ENCODE assay signal across 17 mouse cellular contexts in genomic region chr12:106034761-106035160, GRCm38 (mm10). TPM values are rescaled to one million over a fixed set of nuclear protein-coding genes. Genes with fewer than 3 reads are reported as not detected.
DNase-seq lines count a peak whose midpoint lies in the region; ATAC-seq lines count a peak whose summit lies in the region.
"Had no signal": no experiment of that assay in that cellular context is flagged by ENCODE, and none has a peak within 500 bp of the region (broad histone marks: within the 10 kb centered on the region; RNA-seq: fewer than 3 reads in every experiment).

No protein-coding gene starts in this region.

- DNase-seq in CD4-positive helper T cell, adult 2 months (ENCODE audit: low read depth, low spot score) = peak; percentile 57
- peak; percentile 64 for DNase-seq in CD4-positive, CD25-positive, alpha-beta regulatory T cell, adult 2 months (ENCODE audit: low read depth, low spot score)
- peak; percentile 74 for DNase-seq in naive thymus-derived CD4-positive, alpha-beta T cell, adult 2 months (ENCODE audit: low read depth)
- DNase-seq in gastrocnemius, adult 8-10 months (ENCODE audit: low spot score in 2 of 2) = no peak
- DNase-seq in adrenal gland, postnatal 4 days (ENCODE audit: low spot score in 2 of 2) = no peak
- DNase-seq: adrenal gland, adult 2 months; adrenal gland, postnatal 25 days; cerebellum, adult 11 months; cerebellum, adult 8-10 months; cerebellum, postnatal 14 days; embryo, embryonic 11 days; gastrocnemius, adult 2 months; gastrocnemius, postnatal 36 days; heart, adult 11 months; heart, postnatal 36 days had no signal

- peak; percentile 31 for ATAC-seq in activated CD4-positive, CD25-positive, alpha-beta regulatory T cell, adult 4 months
- ATAC-seq: forebrain, embryonic 14.5 days had no signal

RNA-seq across cellular contexts. Expression of gene Vrk1, which starts 24.7 kb away (rescaled TPM):
- 100 to 1,000 TPM; 161 to 189 TPM for polyA plus RNA-seq in activated CD4-positive, CD25-positive, alpha-beta regulatory T cell, adult 4 months (2017; shearing (Covaris generic))
- total RNA-seq in gastrocnemius, adult 8-10 months (2022) = 1 to 10 TPM; 3.4 to 4.4 (median 3.8) TPM
- 10 to 100 TPM; 33.5 to 37.9 TPM for total RNA-seq in adrenal gland, postnatal 4 days (2021)

Comparison
In these comparisons a context has a peak if more than half of its experiments do, and no peak if none do; other contexts are left out.
1. DNase-seq: peak in CD4-positive helper T cell, adult 2 months (single experiment), CD4-positive, CD25-positive, alpha-beta regulatory T cell, adult 2 months (single experiment) and naive thymus-derived CD4-positive, alpha-beta T cell, adult 2 months (single experiment); none in gastrocnemius, adult 8-10 months (0 of 2) and adrenal gland, postnatal 4 days (0 of 2).
2. RNA of gene Vrk1, which starts 24.7 kb away (total RNA-seq): 33.5 to 37.9 TPM in adrenal gland, postnatal 4 days; 3.4 to 4.4 TPM in gastrocnemius, adult 8-10 months; every median in the first group is over 4 times any median in the second.